21 mouse cellular contexts compared by ENCODE assay signal in the genomic region with DNA sequence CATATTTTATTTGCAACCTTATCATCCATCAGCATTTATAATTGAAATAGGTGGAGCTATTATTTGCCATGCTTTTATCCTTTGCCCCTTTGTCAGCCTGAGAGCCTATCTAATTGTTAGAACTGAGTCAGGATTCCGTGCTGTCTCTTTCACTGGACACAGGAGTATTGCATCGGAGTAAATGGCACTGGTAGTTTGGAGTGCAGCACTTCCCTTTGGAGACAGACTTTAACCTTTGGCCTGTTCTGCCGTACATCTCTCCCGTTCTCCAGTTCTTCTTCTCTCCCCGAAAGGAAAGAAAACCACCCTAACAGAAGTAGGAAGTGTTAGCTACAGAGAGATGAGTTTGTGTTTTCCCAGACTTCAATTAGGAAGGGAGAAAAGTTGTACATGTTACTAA.
"Had no signal": no experiment of that assay in that cellular context is flagged by ENCODE, and none has a peak within 500 bp of the region (broad histone marks: within the 10 kb centered on the region; RNA-seq: fewer than 3 reads in every experiment).

No protein-coding gene starts in this region.

- H3K27me3 ChIP-seq: heart, embryonic 12.5 days; hindbrain, embryonic 12.5 days; hindbrain, embryonic 15.5 days; limb, embryonic 12.5 days had no signal

- H3K4me3 ChIP-seq: gastrocnemius, adult 2 months; heart, embryonic 10.5 days; heart, embryonic 12.5 days; hindbrain, embryonic 10.5 days; hindbrain, embryonic 12.5 days; hindbrain, embryonic 15.5 days; layer of hippocampus, adult 2 months; left cerebral cortex, adult 2 months; limb, embryonic 10.5 days; limb, embryonic 12.5 days had no signal

- H3K27ac ChIP-seq: gastrocnemius, adult 2 months; heart, embryonic 10.5 days; hindbrain, embryonic 10.5 days; hindbrain, embryonic 12.5 days; hindbrain, embryonic 15.5 days; hindbrain, postnatal 0 days; layer of hippocampus, adult 2 months; left cerebral cortex, adult 2 months; limb, embryonic 10.5 days; limb, embryonic 12.5 days had no signal

- ATAC-seq: forebrain, embryonic 16.5 days; hindbrain, postnatal 0 days had no signal

- DNase-seq: gastrocnemius, adult 2 months; gastrocnemius, postnatal 10 days; gastrocnemius, postnatal 25 days; heart, adult 18-20 months; heart, postnatal 10 days; heart, postnatal 4 days; kidney, postnatal 10 days; kidney, postnatal 4 days; liver had no signal

- H3K36me3 ChIP-seq: heart, embryonic 10.5 days; heart, embryonic 12.5 days; hindbrain, embryonic 10.5 days; hindbrain, embryonic 12.5 days; limb, embryonic 10.5 days; limb, embryonic 12.5 days had no signal

- H3K9ac ChIP-seq: heart, embryonic 12.5 days; hindbrain, embryonic 12.5 days; hindbrain, embryonic 15.5 days; limb, embryonic 12.5 days had no signal

- H3K9me3 ChIP-seq: heart, embryonic 10.5 days; heart, embryonic 12.5 days; hindbrain, embryonic 10.5 days; hindbrain, embryonic 12.5 days; hindbrain, embryonic 15.5 days; limb, embryonic 10.5 days; limb, embryonic 12.5 days had no signal

- H3K4me2 ChIP-seq: heart, embryonic 12.5 days; hindbrain, embryonic 12.5 days; hindbrain, embryonic 15.5 days; limb, embryonic 12.5 days; liver, embryonic 11.5 days had no signal
